Mouse (Mus musculus) midbrain, embryonic 14.5 days (tissue): ENCODE measurements at regions not wholly inside any gene's neighbourhood (a gene's known extent, or its start where the extent isn't known, plus 50 kb on each side); places are given as distances from the start of the nearest gene placed in this dataset.

ENCODE experiments used
- ATAC-seq: fragments of 200-750 bp; cut with Nextera tagmentation; 2 replicates; pipeline ENCODE4 v1.8.0; 2017; ENCODE audit warnings: moderate number of reproducible peaks, moderate library complexity; ENCODE audit not compliant: low FRiP score, low TSS enrichment
- DNase-seq: peaks from one replicate; pipeline ENCODE4 v3.0.0-alpha.2; 2015
- H3K27ac ChIP-seq: fragments of 300-500 bp; sonication (generic); replicated peaks from 2 replicates; pipeline ENCODE4 v1.5.1; 2014; ENCODE audit warnings: mild to moderate bottlenecking, low read depth, low read length, moderate library complexity
- H3K27me3 ChIP-seq: fragments of 300-500 bp; sonication (generic); 2 replicates; pipeline ENCODE4 v1.6.1; 2014; ENCODE audit warnings: low read length, control low read depth, mixed read lengths; ENCODE audit not compliant: control insufficient read depth, insufficient read depth
- H3K36me3 ChIP-seq: fragments of 300-500 bp; sonication (generic); 2 replicates; pipeline ENCODE4 v1.6.1; 2014; ENCODE audit warnings: low read length, control low read depth; ENCODE audit not compliant: control insufficient read depth, insufficient read depth
- H3K4me1 ChIP-seq: fragments of 300-500 bp; sonication (generic); 2 replicates; pipeline ENCODE4 v1.6.1; 2014; ENCODE audit warnings: mild to moderate bottlenecking, antibody characterized with exemption, low read length, control low read depth; ENCODE audit not compliant: control insufficient read depth, insufficient read depth
- H3K4me2 ChIP-seq: fragments of 300-500 bp; sonication (generic); 2 replicates; pipeline ENCODE4 v1.6.1; 2014; ENCODE audit warnings: mild to moderate bottlenecking, low read length, moderate library complexity
- H3K4me3 ChIP-seq: fragments of 300-500 bp; sonication (generic); replicated peaks from 2 replicates; pipeline ENCODE4 v1.5.1; 2014; ENCODE audit warnings: low read depth, low read length
- H3K9ac ChIP-seq: fragments of 300-500 bp; sonication (generic); replicated peaks from 2 replicates; pipeline ENCODE4 v1.6.1; 2014; ENCODE audit warnings: mild to moderate bottlenecking, low read length, moderate library complexity
- H3K9me3 ChIP-seq: fragments of 300-500 bp; sonication (generic); 2 replicates; pipeline ENCODE4 v1.6.1; 2016; ENCODE audit warnings: low read length, control low read depth, mixed read lengths; ENCODE audit not compliant: control insufficient read depth
- WGBS: fragments of 180-500 bp; shearing (Covaris S2); extraction: QIAGEN DNeasy Blood & Tissue Kit; methylation state at CpG from one replicate; pipeline ENCODE4 v1.1.7; 2014; 5-methylcytosine and 5-hydroxymethylcytosine counted together

DNA sequence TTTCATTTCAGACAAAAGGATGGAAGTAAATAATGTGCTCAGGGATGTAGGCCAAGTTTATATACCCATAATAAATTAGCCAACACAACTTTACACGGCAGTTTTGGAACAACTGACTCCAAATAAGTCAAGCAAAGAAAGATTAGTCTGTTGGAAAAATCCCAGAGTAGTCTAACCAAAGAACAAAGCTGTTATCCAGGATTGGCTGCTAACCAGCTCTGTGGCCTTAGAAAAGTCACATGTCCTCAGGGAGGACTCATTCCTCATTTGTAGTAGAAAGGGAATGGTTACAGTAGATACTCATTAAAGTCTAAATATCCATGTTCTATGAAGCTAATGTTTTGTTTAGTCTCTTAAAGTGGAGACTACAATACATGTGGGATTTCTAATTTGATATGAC lies 130.6 kb upstream of the Mid1 start:
- H3K9ac ChIP-seq, result no peak overlapping the region
- H3K9me3 ChIP-seq, result no peaks in the 10 kb centered on the region
- no peaks in the 10 kb centered on the region for H3K36me3 ChIP-seq
- no peak overlapping the region for H3K4me3 ChIP-seq
- no peaks in the 10 kb centered on the region for H3K27me3 ChIP-seq
- DNase-seq (no peak), ATAC-seq (no peak)
- no peaks in the 10 kb centered on the region for H3K4me1 ChIP-seq
- H3K4me2 ChIP-seq, result no peak overlapping the region
- no peak overlapping the region for H3K27ac ChIP-seq
- WGBS, result 72% methylated on average over 1 of the region's 1 CpGs

DNA sequence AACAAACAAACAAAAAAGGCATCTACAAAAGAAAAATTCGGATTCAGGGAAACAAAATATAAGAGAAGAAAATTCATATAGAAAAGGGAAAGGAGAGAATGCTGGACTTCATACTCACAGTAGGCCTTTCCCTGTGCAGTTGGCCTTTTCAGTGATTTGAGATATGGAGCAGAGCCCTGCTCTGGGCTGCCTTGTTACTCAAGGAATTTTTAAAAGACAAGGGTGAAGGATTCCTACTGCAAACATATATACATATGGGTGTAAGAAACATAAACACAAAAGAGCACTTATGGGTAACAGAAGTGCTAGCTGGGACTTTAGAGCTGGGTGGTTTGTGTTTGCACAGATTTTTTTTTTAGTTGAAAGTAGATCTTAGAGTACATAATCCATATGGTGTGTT lies 132.1 kb upstream of the Mid1 start:
- Histone ChIP-seq H3K4me3 (no peak overlapping the region), H3K36me3 (no peaks in the 10 kb centered on the region), H3K27ac (no peak overlapping the region), H3K9ac (no peak overlapping the region), H3K4me1 (no peaks in the 10 kb centered on the region), H3K9me3 (no peaks in the 10 kb centered on the region), H3K27me3 (no peaks in the 10 kb centered on the region), H3K4me2 (no peak overlapping the region)
- ATAC-seq (no peak), DNase-seq (no peak)
- 53% methylated on average over 1 of the region's 1 CpGs for WGBS

DNA sequence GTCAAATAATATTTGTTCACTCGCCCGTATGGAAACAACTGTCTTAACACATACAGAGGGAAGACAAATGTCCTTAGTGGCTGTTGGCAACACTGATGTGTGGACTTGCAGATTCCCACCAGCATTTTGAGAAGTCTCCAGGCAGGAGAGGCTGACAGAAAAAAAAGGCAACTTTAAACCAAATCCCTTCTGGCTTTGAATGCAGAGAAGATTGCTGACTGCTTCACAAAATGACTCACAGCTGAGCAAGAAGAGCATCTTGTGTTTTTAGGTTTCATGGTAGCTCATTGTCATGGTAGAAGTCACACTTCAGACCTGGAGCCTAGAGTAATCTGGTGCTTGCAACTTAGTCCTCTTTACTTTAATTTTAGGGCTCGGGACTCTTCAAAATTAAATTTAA lies 141.0 kb upstream of the Mid1 start:
- Histone ChIP-seq H3K4me2 (no peak overlapping the region), H3K9ac (no peak overlapping the region), H3K27me3 (no peaks in the 10 kb centered on the region), H3K4me3 (no peak overlapping the region), H3K4me1 (no peaks in the 10 kb centered on the region), H3K27ac (no peak overlapping the region), H3K36me3 (no peaks in the 10 kb centered on the region), H3K9me3 (no peaks in the 10 kb centered on the region)
- DNase-seq (no peak), ATAC-seq (no peak)
- 90% methylated on average over 3 of the region's 3 CpGs for WGBS

DNA sequence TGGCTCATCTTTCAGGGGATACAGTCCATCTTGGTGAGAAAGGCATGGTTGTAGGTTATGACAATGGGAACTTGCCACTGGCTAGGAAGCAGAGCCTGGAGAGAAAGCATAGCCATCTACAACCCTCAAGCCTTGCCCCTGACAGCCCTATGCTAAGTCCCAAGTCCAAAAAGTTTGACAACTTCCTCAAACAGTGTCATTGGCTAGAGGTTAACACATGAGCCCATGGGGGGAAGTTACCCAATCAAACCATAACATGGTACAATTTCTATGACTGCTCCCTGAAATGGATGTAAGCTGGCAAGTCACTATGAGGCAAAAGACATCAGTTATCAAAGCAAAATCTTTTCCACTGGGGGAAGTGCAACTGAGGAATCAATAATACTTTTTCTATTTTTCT lies 176.8 kb upstream of the Mid1 start:
- Histone ChIP-seq H3K4me1 (no peaks in the 10 kb centered on the region), H3K9ac (no peak overlapping the region), H3K4me2 (no peak overlapping the region), H3K27me3 (no peaks in the 10 kb centered on the region), H3K27ac (no peak overlapping the region), H3K9me3 (no peaks in the 10 kb centered on the region), H3K36me3 (no peaks in the 10 kb centered on the region), H3K4me3 (no peak overlapping the region)
- DNase-seq, result no peak
- no peak for ATAC-seq

DNA sequence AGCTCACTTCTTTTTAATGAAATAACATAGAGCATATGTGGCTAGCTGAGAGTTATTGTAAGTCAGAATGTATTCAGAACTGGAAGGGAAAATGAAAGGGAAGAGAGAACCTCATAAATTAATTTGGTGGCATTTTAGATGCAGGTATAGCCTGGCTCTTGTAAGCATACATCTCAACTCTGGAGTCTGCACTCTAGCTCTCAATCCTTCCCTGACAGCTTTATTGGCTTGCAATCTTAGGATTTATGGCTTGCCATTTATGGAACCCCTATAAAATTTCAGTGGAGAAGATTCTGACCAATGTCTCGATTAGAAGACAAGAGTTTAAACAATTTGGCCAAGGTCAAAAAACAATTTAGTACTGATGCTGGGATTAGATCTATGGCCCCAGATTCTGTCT lies 173.4 kb upstream of the Hccs start:
- ATAC-seq (no peak), DNase-seq (no peak)
- no peaks in the 10 kb centered on the region for H3K9me3 ChIP-seq
- no peak overlapping the region for H3K27ac ChIP-seq
- H3K4me2 ChIP-seq, result no peak overlapping the region
- H3K27me3 ChIP-seq, result no peaks in the 10 kb centered on the region
- H3K36me3 ChIP-seq, result no peaks in the 10 kb centered on the region
- no peak overlapping the region for H3K4me3 ChIP-seq
- 61% methylated on average over 1 of the region's 1 CpGs for WGBS
- no peaks in the 10 kb centered on the region for H3K4me1 ChIP-seq
- no peak overlapping the region for H3K9ac ChIP-seq

DNA sequence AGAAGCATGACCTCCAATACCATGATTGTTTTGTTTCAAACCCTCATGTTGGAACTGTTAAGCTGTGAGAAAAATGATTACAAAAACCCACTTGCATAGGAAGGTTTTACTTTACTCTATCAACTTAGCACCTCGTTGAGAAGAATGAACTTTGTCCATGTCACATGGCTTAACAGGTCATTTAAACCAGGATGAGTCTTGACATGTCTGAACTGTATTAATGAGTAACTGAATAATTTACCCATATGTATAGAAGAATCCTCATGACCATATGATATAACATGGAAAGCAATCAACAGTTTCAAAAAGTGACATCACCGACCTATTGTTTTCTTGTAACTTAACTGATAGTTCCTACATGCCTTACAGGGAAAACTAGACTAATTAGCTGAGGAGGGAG lies 153.3 kb upstream of the Hccs start:
- no peak overlapping the region for H3K27ac ChIP-seq
- no peak overlapping the region for H3K4me3 ChIP-seq
- no peak overlapping the region for H3K9ac ChIP-seq
- 91% methylated on average over 2 of the region's 2 CpGs for WGBS
- H3K4me1 ChIP-seq, result no peaks in the 10 kb centered on the region
- DNase-seq (no peak), ATAC-seq (no peak)
- H3K27me3 ChIP-seq, result no peaks in the 10 kb centered on the region
- no peaks in the 10 kb centered on the region for H3K36me3 ChIP-seq
- no peaks in the 10 kb centered on the region for H3K9me3 ChIP-seq
- H3K4me2 ChIP-seq, result no peak overlapping the region

DNA sequence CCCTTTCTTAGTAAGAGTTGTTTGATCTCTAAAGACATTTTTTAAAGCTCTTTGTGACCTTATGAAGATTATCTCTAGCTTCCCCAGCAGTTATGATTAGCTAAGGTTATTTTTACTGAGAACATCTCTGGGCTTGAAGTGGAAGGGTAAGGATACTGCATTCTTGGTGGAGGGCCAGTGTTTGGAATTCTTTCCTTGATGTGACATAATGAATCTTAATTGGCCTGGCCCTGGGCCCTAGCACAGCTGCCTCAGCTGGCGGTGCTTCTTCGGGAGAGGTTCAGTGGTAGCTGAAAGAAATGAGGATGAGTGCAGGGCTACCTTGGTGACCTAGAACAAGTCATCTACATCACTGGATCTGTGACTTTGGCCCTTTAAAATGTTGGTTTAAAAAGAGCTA lies 150.5 kb upstream of the Hccs start:
- WGBS, result 66% methylated on average over 2 of the region's 2 CpGs
- DNase-seq (no peak), ATAC-seq (no peak)
- Histone ChIP-seq H3K9me3 (no peaks in the 10 kb centered on the region), H3K27me3 (no peaks in the 10 kb centered on the region), H3K4me1 (no peaks in the 10 kb centered on the region), H3K36me3 (no peaks in the 10 kb centered on the region), H3K9ac (no peak overlapping the region), H3K4me3 (no peak overlapping the region), H3K27ac (no peak overlapping the region), H3K4me2 (no peak overlapping the region)

DNA sequence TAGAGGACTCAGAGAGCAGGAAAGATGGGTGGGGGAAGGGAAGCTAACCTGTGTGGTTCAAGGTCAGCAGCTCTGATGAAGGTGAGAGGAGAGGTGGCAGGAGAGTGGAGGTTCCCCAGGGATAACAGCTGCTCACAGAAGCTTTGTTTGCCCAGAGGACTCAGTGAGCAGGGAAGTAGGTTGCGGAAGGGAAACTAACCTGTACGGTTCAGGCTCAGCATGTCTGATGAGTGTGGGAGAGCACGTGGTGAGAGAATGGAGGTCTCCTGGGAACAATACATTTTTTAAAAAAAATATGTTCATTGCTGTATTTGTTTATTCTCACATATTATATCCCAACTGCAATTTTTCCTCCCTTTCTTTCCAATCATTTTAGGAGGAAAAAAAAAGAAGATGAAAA lies 130.0 kb upstream of the Hccs start:
- Histone ChIP-seq H3K27ac (no peak overlapping the region), H3K4me1 (no peaks in the 10 kb centered on the region), H3K36me3 (no peaks in the 10 kb centered on the region), H3K9ac (no peak overlapping the region), H3K27me3 (no peaks in the 10 kb centered on the region), H3K4me2 (no peak overlapping the region), H3K9me3 (no peaks in the 10 kb centered on the region), H3K4me3 (no peak overlapping the region)
- ATAC-seq (no peak), DNase-seq (no peak)
- WGBS, result 66% methylated on average over 3 of the region's 3 CpGs

DNA sequence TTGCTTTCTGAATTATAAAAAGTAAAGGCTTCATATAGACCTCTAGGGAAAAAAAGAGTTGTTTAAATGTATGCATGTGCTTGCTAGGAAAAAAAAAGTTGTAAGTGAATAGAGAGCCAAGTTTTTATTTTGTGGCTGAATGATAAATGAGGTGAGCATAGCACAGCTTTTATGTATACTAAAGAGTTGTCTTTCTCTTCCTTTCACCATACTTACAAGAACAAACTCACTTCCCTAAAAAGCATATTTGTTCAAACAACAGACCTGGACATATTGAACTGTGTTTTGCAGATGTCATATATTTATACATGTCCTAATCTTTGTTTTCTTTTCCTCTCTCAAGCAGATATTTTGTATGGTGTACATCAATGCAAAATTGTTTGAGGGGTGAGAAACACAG lies 119.4 kb upstream of the Hccs start:
- Histone ChIP-seq H3K9ac (no peak overlapping the region), H3K36me3 (no peaks in the 10 kb centered on the region), H3K4me2 (no peak overlapping the region), H3K4me3 (no peak overlapping the region), H3K9me3 (no peaks in the 10 kb centered on the region), H3K27me3 (no peaks in the 10 kb centered on the region), H3K4me1 (no peaks in the 10 kb centered on the region), H3K27ac (no peak overlapping the region)
- DNase-seq (no peak), ATAC-seq (no peak)
